Mouse (Mus musculus): ENCODE results near the gene Gna11.

The Gna11 gene

GRCm38 (mm10) chr10:81505016-81505664, 39.9 kb downstream of the Gna11 start:
- no peak for DNase-seq (ENCODE audit: low spot score)

- DNase-seq (ENCODE audit: low spot score), result peak; percentile 96
Measured at GRCm38 (mm10) chr10:81502658-81503057, 42.3 kb downstream of the Gna11 start.

- no peak for DNase-seq (ENCODE audit: low spot score)
Measured at GRCm38 (mm10) chr10:81501863-81502262, 43.1 kb downstream of the Gna11 start.

- no peak for DNase-seq (ENCODE audit: low spot score)
Measured at GRCm38 (mm10) chr10:81500032-81500431, 45.0 kb downstream of the Gna11 start, which contains the start of gene S1pr4. S1pr4 (minus strand) TSS chr10:81500132.

GRCm38 (mm10) chr10:81499250-81499901, 45.6 kb downstream of the Gna11 start:
- no peak for DNase-seq (ENCODE audit: low spot score)

- DNase-seq (ENCODE audit: low spot score), result no peak
Measured at GRCm38 (mm10) chr10:81498316-81499249, 46.4 kb downstream of the Gna11 start.

GRCm38 (mm10) chr10:81497401-81498270, 47.4 kb downstream of the Gna11 start:
- no peak for DNase-seq (ENCODE audit: low spot score)

GRCm38 (mm10) chr10:81496969-81497368, 48.0 kb downstream of the Gna11 start:
- no peak for DNase-seq (ENCODE audit: low spot score)

- DNase-seq (ENCODE audit: low spot score), result peak; percentile 94
Measured at GRCm38 (mm10) chr10:81496264-81496901, 48.6 kb downstream of the Gna11 start, which contains the start of gene Ncln. Ncln (minus strand) TSS chr10:81496392.

- DNase-seq (ENCODE audit: low spot score), result no peak
Measured at GRCm38 (mm10) chr10:81495616-81496263, 49.2 kb downstream of the Gna11 start.

- no peak for DNase-seq (ENCODE audit: low spot score)
Measured at GRCm38 (mm10) chr10:81495151-81495550, 49.8 kb downstream of the Gna11 start.

- no peak for DNase-seq (ENCODE audit: low spot score)
Measured at GRCm38 (mm10) chr10:81494260-81495041, 50.5 kb downstream of the Gna11 start.

- no peak for DNase-seq (ENCODE audit: low spot score)
Measured at GRCm38 (mm10) chr10:81493601-81494220, 51.3 kb downstream of the Gna11 start.

- DNase-seq (ENCODE audit: low spot score), result no peak
Measured at GRCm38 (mm10) chr10:81492606-81493240, 52.3 kb downstream of the Gna11 start.

- DNase-seq (ENCODE audit: low spot score), result no peak
Measured at GRCm38 (mm10) chr10:81491018-81491417, 54.0 kb downstream of the Gna11 start.

GRCm38 (mm10) chr10:81489941-81490340, 55.0 kb downstream of the Gna11 start:
- DNase-seq (ENCODE audit: low spot score), result no peak

GRCm38 (mm10) chr10:81488081-81488480, 56.9 kb downstream of the Gna11 start:
- DNase-seq (ENCODE audit: low spot score), result no peak

GRCm38 (mm10) chr10:81486496-81486895, 58.5 kb downstream of the Gna11 start:
- DNase-seq (ENCODE audit: low spot score), result no peak
